Mouse (Mus musculus) urinary bladder, postnatal 14 days (tissue): ENCODE measurements at regions not wholly inside any gene's neighbourhood (a gene's known extent, or its start where the extent isn't known, plus 50 kb on each side); places are given as distances from the start of the nearest gene placed in this dataset.
"Not testable (repeated sequence)": the region's sequence is repeated elsewhere in the genome, so short reads cannot be mapped to it uniquely, and the experiment has no call there.

Source experiments
- DNase-seq: peaks from one replicate; pipeline ENCODE4 v3.0.0; 2021; ENCODE audit warnings: low spot score

DNA sequence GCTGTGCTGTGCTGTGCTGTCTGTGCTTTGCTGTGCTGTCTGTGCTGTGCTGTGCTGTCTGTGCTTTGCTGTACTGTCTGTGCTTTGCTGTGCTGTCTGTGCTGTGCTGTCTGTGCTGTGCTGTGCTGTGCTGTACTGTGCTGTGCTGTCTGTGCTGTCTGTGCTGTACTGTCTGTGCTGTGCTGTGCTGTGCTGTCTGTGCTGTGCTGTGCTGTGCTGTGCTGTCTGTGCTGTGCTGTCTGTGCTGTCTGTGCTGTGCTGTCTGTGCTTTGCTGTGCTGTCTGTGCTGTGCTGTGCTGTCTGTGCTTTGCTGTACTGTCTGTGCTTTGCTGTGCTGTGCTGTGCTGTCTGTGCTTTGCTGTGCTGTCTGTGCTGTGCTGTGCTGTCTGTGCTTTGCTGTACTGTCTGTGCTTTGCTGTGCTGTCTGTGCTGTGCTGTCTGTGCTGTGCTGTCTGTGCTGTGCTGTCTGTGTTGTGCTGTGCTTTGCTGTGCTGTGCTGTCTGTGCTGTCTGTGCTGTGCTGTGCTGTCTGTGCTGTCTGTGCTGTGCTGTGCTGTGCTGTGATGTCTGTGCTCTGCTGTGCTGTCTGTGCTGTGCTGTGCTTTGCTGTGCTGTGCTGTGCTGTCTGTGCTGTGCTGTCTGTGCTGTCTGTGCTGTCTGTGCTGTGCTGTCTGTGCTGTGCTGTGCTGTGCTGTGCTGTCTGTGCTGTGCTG is 197.5 kb downstream of the Tcp10c start:
- DNase-seq: not testable (repeated sequence)

DNA sequence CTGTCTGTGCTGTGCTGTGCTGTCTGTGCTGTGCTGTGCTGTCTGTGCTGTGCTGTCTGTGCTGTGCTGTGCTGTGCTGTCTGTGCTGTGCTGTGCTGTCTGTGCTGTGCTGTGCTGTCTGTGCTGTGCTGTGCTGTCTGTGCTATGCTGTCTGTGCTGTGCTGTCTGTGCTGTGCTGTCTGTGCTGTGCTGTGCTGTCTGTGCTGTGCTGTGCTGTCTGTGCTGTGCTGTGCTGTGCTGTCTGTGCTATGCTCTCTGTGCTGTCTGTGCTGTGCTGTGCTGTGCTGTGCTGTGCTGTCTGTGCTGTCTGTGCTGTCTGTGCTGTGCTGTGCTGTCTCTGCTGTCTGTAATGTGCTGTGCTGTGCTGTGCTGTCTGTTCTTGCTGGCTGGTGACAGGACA is 198.5 kb downstream of the Tcp10c start:
- DNase-seq: not testable (repeated sequence)

DNA sequence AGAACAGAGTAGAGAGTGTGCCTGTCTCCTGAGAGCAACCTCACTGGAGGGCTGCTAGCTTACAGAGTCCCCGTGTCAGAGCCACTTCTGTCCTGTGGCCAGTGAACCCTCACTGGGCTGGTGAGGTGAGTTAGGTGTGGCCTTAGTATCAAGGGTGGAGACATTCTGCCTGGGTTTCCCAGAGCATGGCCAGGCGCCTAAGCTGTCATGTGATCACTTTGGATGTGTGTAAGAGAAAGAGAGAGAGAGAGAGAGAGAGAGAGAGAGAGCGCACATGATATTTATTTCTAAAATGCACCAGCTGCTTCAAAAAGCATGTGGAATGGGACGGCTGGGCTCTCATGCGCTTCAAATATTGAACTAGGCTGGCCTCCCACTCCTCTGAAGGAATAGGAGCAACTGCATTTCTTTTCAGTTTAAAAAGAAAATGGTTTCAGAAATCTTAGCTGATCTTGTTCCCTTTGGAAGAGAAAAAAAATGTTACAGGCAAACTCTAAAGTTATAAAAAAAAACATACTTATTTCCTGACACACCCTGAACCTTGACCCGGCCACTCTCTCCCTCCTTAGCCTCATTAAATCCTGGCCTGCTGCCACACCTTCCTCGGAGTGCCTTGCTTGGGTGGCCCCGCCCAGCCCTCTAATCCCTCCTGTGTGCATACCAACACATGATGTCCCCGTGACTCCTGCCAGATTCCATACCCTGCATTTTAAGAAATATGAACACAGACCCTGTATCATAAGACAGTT is 201.1 kb downstream of the Tcp10c start:
- DNase-seq: peak; percentile 87

DNA sequence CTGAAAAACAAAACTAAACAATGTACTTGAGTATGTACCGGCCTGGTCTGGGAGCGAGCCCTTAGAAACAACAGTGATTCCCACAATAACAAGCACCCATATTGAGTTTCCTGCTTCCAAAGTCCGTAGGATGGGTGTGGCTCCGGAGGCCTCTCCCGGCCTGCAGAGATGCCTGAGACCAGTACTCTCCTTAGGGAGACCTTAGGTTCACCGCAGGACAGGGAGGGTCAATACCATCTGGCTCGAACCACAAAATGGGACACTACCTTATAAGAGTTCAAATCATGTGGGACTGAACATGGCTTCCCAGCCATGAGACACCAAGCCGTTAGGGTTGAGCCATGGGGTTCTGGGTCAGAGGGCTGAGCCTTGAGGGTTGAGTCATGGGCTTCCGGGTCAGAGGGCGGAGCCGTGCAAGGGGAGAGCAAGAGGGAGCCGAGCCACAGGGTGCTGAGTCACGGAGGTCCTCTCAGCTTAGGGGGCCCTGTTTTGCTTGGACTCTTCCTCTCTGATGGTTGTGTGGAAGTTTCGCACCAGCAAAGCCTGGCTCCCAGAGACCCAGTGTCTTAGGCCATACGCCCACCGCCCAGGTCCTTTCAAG is 201.8 kb downstream of the Tcp10c start:
- DNase-seq: not testable (repeated sequence)

DNA sequence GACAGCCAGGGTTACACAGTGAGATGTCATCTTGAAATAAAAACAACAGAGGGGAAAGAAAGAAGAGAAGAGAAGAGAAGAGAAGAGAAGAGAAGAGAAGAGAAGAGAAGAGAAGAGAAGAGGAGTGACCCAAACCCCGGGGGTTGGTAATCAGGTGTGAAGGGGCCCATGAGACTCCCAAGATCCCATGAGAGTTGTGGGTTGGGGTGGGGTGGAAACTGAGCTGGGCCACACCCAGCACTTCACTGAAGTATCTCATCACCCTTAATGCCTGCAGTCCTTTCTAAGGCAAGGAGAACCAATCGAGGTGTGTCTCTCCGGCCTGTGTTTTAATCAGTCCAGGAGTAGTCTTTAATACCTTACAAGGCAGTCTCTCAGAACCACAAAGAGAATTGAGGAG is 201.5 kb upstream of the Afdn start:
- no peak for DNase-seq

DNA sequence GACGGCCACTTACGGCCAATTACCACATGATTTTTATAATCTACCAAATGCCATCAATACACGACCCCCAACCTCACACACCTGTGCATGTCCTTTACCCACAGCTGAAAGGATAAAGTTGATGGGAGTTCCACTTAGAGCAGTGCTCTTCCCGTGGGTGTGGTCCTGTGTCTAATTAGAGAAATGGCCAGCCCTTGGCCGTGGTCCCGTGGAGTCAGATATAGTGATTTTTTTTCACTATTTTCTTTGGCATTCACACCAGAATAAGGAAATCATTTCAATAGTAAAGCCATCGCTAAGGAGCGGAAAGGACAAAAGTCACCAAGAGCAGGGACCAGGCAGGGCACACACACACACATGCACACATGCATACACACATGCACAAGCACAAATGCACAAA is 199.0 kb upstream of the Afdn start:
- no peak for DNase-seq

DNA sequence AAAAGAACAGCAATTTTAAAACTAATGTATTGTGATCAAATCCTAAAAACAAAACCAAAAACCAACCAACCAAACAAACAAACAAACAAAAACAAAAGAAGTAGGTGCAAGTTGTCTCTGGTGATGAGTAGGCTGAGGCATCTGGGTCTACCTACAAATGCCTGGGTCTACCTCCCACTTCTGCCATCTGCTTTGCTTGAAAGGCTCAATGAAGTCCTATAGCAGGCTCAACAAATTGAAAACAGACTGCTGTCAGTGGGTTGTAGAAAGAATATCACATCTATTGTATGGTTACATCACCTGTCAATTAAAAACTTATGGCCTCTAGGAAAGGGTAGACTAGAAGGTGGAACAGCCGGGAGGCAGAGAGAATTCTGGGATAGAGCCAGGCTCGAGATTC is 197.4 kb upstream of the Afdn start:
- no peak for DNase-seq

DNA sequence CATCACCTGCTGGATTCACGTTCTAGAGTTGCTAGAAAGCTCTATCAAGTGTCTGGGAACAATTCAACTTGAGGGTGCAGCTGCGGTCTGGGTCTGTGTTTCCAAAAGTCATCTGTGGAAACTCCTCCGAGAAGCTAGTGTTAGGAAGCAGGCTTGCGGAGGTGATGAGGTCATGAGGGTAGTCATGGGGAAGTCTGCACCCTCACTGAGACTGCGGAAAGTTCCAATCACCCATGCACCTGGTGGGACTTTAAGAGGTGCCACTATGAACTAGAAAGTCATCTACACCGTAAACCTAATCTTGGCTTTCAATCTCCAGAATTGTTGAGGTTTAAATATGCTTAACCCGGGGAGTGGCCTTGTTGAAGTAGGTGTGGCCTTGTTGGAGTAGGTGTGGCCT is 195.5 kb upstream of the Afdn start:
- DNase-seq: no peak

DNA sequence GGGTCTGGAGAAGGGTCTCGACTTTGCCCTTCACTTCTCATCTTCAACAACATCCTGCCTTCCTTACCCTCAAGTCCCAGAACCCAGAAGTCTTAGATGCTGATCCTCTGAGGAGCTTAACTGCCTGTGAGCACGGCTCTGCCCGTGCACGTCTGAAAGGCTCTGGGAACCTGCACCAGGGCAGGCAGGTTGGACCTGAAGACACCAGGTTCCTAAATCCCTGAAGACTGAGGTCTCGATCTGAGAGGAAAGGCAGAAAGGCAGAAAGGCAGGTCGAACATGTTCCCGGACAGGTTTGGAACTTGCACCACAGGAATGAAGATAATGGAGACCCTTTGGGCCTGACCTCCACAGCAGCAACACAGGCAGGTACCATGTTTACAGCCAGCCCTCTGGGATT is 193.7 kb upstream of the Afdn start:
- peak; percentile 46 for DNase-seq

DNA sequence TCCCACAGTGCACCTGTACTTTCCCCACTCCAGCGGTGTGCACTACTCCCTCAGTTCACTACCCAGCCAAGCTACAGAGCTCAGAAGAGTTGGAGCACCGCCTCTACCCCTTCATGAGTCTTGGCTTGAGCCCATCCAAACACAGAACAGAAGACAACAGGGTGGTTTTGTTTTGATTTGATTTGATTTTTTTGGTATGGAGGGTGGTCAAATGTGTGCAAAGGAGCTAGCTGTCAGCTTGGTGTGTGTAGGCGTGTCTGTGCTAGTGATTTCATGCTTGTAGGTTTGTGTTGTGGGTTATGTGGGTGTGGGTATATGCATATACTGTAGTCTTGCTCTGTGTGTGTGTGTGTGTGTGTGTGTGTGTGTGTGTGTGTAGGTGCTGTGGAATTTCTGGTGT is 193.2 kb upstream of the Afdn start:
- DNase-seq: no peak

DNA sequence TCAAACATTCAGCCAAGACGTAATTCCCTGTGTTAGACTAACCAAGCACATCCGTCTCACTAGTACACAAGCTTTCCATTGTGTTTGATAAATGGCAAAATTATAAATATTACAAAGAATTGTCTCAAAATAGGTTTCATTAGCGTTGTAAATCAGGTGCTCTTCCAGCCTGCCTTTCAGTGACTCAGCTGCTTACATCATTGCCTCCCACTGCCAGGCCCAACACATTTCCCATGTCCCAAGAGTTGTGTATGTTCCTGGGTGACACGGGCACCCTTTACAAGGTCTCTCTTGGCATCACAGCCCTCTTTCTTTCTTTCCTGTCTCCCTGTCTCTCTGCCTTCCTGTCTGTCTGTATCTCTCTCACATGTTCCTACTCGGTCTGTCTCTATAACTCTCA is 189.5 kb upstream of the Afdn start:
- DNase-seq: no peak

DNA sequence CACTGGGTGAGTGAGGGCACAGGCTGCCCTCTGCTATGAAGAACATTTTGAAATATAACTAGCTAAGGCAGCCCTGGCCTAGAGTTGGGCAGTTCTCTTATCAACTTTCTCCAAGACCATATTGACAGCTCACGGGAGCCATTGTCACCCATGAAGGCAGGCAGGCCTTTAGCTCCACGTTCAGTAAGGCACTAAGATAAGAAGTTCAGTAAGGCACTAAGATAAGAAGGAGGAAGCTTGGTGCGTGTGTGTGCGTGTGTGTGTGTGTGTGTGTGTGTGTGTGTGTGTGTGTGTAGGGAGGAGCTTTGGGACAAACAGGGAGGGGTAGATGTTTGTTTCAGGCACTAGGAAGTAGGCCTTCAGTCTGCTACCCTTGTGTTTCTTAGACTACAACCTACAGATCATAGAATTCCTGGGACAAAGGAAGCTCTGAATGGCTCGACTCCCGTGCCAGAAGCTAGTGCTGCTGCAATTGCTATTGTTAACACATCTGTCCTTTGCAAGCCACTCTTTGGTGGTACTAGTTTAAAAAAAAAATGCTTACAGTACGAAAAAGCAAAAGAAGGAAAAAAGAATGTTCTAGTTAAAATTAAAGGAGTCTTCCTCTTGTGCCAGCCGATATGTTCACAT is 188.0 kb upstream of the Afdn start:
- DNase-seq: no peak

DNA sequence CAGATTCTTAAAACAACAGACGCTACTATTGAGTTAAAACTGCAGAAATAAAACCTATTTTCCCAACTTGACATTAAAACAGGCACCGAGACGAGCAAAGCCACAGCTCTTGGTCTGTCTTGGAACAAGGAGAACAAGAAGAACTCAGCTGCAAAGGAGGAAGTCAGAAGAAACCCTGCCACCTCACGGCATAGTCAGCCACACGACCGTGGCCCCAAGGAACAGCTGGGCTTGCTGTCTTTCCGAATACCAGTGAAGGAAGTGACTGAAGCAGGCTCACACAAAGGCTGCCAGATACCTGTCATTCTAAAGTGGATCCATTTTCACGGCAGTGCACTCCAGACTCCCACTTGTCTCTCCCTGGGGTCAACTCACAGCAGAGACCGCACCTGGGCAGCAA is 187.3 kb upstream of the Afdn start:
- no peak for DNase-seq

DNA sequence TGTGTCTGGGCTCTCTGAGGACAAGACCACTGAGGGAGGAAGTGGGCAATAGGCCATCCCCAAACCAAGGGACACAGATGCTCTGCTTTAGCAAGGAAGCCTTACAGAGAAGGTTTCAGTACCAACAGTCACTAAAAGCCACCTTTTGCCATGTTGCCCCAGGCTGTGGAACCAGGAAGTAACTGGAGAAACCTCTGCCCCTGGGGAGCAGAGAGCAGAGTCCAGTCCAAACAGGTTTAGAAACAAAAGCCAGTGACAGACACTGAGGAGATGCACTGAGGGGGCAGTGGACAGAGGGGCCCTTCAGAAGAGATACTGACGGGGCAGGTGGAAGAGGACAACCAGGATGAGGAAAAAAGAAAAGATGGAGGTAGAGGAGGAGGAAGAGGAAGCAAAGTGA is 186.2 kb upstream of the Afdn start:
- no peak for DNase-seq

DNA sequence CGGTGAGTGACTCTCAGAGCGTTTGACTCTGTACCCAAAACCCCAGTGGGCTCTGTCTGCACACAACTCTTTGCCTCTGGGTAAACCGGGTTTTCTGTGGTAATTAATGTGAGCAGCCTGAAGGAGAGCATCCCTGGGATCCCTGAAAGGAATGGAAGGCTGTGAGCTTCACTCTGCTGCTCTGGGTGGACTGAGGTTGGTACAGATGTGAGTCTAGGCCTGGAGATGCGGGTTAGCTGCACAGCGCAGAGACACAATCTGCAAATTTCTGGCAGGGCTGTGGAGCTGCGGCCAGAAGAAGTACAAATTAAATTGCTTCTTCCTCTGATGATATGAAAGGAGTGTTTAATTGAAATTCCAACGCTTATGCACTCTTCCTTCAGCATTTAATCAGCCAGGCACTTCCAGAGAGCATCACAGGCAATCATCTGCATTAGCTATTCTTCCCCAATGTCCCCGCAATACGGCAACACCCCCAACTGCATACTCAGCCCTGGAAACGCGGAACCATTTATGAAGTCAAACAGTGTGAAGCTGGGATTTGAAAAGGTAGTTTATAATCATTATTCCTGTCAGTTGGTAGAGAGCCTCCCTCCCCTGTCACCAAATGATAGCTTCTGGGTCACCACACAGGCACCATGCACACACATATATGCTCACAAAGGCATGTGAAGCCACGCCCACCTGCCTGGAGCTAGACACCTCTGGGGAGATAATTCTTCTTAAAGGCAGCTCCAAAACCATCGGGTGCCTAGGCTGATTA is 185.5 kb upstream of the Afdn start:
- DNase-seq: no peak

DNA sequence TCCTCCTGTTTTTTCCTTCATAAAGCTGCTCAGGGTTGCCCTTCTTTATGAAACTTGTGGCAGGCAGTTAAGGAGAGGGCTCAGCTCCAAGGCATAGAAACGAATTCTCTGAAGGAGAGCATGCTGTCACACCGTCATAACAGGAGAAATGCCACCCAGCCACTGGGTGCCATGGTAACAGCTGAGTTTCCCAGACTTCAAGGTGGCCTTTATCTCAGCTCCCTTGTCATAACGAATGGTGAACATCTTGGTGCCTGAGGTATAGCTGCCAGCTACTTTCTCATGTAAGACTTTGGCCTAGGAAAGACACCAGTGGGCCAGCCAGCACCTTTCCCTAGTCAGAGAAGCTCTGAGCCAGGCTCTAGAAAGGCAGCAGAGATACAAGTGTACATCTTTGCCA is 182.5 kb upstream of the Afdn start:
- DNase-seq: no peak

DNA sequence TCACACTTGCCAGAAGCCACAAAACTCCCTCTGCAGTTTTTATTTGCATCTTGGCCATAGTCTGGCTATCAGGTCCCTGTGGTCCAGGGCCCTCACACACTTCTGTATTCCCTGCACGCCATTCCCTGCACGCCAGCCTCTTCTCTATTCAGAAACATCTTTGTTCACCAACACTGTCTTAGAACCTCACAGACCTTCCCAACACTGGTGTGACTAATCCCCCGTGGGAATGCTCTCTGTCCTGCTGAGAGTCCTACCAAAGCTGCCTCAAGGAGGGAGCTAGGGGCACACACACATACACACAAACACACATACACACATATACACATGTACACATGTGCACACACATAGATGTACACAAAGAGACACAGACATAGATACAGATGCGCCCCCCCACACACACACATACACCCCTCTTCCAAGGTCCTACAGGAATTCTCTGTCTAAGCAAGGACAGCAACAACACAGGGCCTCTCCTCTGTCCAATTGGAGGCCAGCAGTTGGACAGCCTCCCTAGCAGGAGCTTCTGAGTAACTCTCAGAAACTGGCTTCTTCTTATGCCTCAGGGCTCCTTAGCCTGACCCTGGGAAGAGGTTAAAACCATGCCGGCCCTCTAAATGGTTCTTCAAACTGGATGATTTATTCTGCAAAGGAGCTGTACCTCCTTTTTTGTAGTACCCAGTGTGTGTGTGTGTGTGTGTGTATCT is 179.0 kb upstream of the Afdn start:
- no peak for DNase-seq

DNA sequence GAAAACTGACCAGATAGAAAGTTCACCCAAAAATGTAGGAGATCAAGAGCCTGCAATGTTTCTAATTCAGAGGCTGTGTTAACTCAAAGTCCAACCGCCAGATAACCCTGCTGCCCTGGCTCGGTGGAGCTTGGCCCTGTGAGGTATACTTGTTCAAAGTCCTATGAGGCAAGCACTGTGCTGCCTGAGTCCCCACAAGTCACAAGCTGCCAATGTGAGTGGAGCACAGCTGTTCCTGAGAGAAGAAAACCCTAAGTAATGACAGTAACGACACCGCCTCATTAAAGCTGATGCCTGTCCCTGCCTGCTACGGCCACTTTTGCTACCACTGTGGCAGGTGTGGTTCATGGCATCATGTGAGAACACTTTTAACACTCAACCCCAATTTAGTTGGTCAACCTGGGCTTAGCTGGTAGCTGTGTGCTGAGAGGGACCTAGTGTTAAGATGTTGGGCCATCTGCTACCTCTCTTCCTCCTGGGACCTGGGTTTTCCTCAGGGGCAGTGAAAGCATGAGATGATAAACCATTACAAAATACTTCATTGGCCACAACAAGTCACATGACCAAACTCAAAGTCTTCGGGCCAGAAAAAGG is 178.2 kb upstream of the Afdn start:
- DNase-seq: no peak

DNA sequence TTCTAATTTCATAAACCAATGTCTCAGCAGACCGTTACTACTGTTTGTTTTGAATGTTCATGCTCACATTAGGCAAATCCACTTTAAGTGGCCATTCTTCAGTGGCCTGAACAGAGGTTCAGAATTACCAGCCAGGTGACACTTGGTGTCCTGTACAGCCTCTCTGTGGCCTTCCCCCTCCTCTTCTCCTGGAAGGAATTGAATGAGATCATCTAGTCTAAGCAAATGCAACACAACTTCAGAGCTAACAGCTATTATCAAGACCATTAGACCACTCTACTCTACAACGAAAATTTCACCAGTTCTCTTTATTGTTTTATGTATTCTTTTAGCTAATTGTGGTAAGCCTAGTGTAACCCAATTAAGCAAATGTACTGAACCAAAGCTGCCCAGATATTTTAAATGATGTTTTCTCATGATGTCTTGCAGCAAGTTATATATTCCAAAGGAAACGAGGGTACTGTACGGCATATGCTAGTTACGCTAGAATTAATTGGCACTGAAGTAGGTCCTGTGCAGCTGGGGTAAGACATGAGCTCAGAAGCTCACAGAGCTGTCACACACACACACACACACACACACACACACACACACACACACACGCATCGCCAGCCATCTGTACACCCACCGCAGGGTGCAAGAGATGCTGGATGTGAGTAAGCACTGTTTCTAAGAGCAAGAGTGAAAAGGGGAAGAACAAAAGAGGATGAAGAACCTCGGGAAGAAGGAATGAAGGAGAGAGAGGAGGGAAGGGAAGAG is 176.7 kb upstream of the Afdn start:
- DNase-seq: no peak

DNA sequence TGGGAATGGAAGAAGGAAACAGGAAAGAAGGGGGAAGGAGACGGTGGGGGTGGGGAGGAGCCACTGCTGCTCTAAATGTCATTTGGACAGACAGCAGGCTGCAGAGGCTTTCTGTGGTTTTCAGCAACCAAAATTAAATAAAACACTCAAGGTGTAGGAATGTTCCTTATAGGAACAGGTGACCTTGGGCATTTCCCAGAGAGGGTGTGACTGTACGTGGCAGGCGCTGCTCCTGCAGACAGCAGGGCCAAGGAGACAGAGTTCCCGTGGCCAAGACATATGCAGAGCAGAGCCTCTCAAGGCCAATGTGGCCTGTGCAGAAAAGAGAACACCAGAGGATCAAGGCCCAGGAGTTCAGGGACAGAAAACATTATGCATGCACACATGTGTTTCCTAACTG is 175.9 kb upstream of the Afdn start:
- DNase-seq: no peak
